Comparison of ENCODE assay signal across 8 mouse cellular contexts in genomic region chr2:32714117-32714986, GRCm38 (mm10). TPM values are rescaled to one million over a fixed set of nuclear protein-coding genes. Genes with fewer than 3 reads are reported as not detected.
DNase-seq lines count a peak whose midpoint lies in the region; ATAC-seq and TF ChIP-seq lines count a peak whose summit lies in the region.

No protein-coding gene starts in this region.

- 28% methylated on average over 11 of the region's 11 CpGs for WGBS in spleen, adult 2 months
- WGBS in olfactory bulb, adult 2 months, result 65% methylated on average over 11 of the region's 11 CpGs

- DNase-seq in cerebellum, adult 8-10 months, result peak; percentile 39
- no peak for DNase-seq in cerebellum, postnatal 25 days
- peak in 1 of 2 experiments; percentile 32 for DNase-seq in spleen, adult 2 months (ENCODE audit: low read depth in 1 of 2, low spot score in 2 of 2)
- no peak for DNase-seq in spleen, postnatal 14 days (ENCODE audit: low spot score in 2 of 2)
- no peak for DNase-seq in adrenal gland, postnatal 36 days
- no peak for DNase-seq in right cerebral cortex, adult 18-20 months

- peaks cover 43% of the 10 kb centered on the region; the same call in 1 of the 2 replicates for H3K4me1 ChIP-seq in spleen, adult 2 months (ENCODE audit: control insufficient read depth, insufficient read depth, insufficient read length)
- peaks cover 20% of the 10 kb centered on the region for H3K4me1 ChIP-seq in olfactory bulb, adult 2 months (ENCODE audit: control insufficient read depth, insufficient read depth, low read length)

- H3K27ac ChIP-seq in spleen, adult 2 months (ENCODE audit: insufficient read depth, low read length), result peak overlapping the region; percentile 97
- peak overlapping the region; percentile 97 for H3K27ac ChIP-seq in olfactory bulb, adult 2 months (ENCODE audit: insufficient read depth, low read depth, low read length)

- H3K4me3 ChIP-seq in spleen, adult 2 months (ENCODE audit: extremely low read depth, insufficient read depth, insufficient read length), result no peak overlapping the region
- H3K4me3 ChIP-seq in olfactory bulb, adult 2 months (ENCODE audit: insufficient read depth, low read depth, low read length), result no peak overlapping the region

- H3K27me3 ChIP-seq in spleen, adult 2 months (ENCODE audit: control insufficient read depth, insufficient read depth, low read length), result no peaks in the 10 kb centered on the region

- 0 out of 2 replicates have a peak, but pooled peaks have one; percentile 1 for TF ChIP-seq POLR2A in spleen, adult 2 months (IDR thresholded peaks at IDR 0.05; ENCODE audit: low read depth, low read length)
- no peak for TF ChIP-seq POLR2A in olfactory bulb, adult 2 months (IDR thresholded peaks at IDR 0.05; ENCODE audit: insufficient read depth, low read depth, low read length)

- TF ChIP-seq CTCF in spleen, adult 2 months (IDR thresholded peaks at IDR 0.05; ENCODE audit: extremely low read depth, insufficient read depth, insufficient read length, insufficient replicate concordance), result no peak
- no peak for TF ChIP-seq CTCF in olfactory bulb, adult 2 months (IDR thresholded peaks at IDR 0.05; ENCODE audit: insufficient read depth, low read depth, low read length)

- peaks cover 8% of the 10 kb centered on the region for H3K36me3 ChIP-seq in spleen, adult 2 months (ENCODE audit: control insufficient read depth, insufficient read depth, low read length)

- peak; percentile 30 for ATAC-seq in inflammation-experienced regulatory T-cells, adult 6 months

RNA-seq across cellular contexts. Expression of gene Cdk9, which starts 1.5 kb away (rescaled TPM):
- 125 and 154 TPM in 2 replicates for polyA plus RNA-seq in spleen, adult 2 months (2012; rRNA removed)
- 10 to 100 TPM; 21.2 to 31.2 (median 30.4) TPM for polyA plus RNA-seq in inflammation-experienced regulatory T-cells, adult 6 months (2017; shearing (Covaris generic))
- 509 TPM in 1 of 2 replicates, not detected in the other for polyA plus RNA-seq in olfactory bulb, adult 2 months (2012; ENCODE audit: insufficient read depth, insufficient read length, low replicate concordance, missing spikeins)
- 10 to 100 TPM; 74.7 to 76.3 TPM for total RNA-seq in adrenal gland, postnatal 36 days (2021)

RNA-seq across cellular contexts. Expression of gene Sh2d3c, which starts 6.5 kb away (rescaled TPM):
- 136 and 175 TPM in 2 replicates for polyA plus RNA-seq in spleen, adult 2 months (2012; rRNA removed)
- polyA plus RNA-seq in inflammation-experienced regulatory T-cells, adult 6 months (2017; shearing (Covaris generic)), result 10 to 100 TPM; 56.2 to 83.0 (median 61.4) TPM
- not detected in 2 replicates for polyA plus RNA-seq in olfactory bulb, adult 2 months (2012; ENCODE audit: insufficient read depth, insufficient read length, low replicate concordance, missing spikeins)
- total RNA-seq in adrenal gland, postnatal 36 days (2021), result 10 to 100 TPM; 13.0 to 18.9 TPM

RNA-seq across cellular contexts. Expression of gene Fpgs, which starts 10.4 kb away (rescaled TPM):
- polyA plus RNA-seq in spleen, adult 2 months (2012; rRNA removed), result 34.5 and 49.5 TPM in 2 replicates
- polyA plus RNA-seq in inflammation-experienced regulatory T-cells, adult 6 months (2017; shearing (Covaris generic)), result 1 to 10 TPM; 3.2 to 7.2 (median 5.8) TPM
- not detected in 2 replicates for polyA plus RNA-seq in olfactory bulb, adult 2 months (2012; ENCODE audit: insufficient read depth, insufficient read length, low replicate concordance, missing spikeins)
- total RNA-seq in adrenal gland, postnatal 36 days (2021), result 10 to 100 TPM; 12.8 to 14.9 TPM

RNA-seq across cellular contexts. Expression of gene 6330409D20Rik, which starts 26.5 kb away (rescaled TPM):
- polyA plus RNA-seq in spleen, adult 2 months (2012; rRNA removed), result 0.28 TPM in 1 of 2 replicates, not detected in the other
- polyA plus RNA-seq in inflammation-experienced regulatory T-cells, adult 6 months (2017; shearing (Covaris generic)), result 1 to 10 TPM in 2 of 3 experiments, not detected in 1; 1.2 to 1.3 TPM
- polyA plus RNA-seq in olfactory bulb, adult 2 months (2012; ENCODE audit: insufficient read depth, insufficient read length, low replicate concordance, missing spikeins), result not detected in 2 replicates
- total RNA-seq in adrenal gland, postnatal 36 days (2021), result not detected

RNA-seq across cellular contexts. Expression of gene Tor2a, which starts 42.7 kb away (rescaled TPM):
- polyA plus RNA-seq in spleen, adult 2 months (2012; rRNA removed), result 46.5 and 81.1 TPM in 2 replicates
- 10 to 100 TPM; 56.4 to 69.0 (median 67.4) TPM for polyA plus RNA-seq in inflammation-experienced regulatory T-cells, adult 6 months (2017; shearing (Covaris generic))
- polyA plus RNA-seq in olfactory bulb, adult 2 months (2012; ENCODE audit: insufficient read depth, insufficient read length, low replicate concordance, missing spikeins), result not detected in 2 replicates
- total RNA-seq in adrenal gland, postnatal 36 days (2021), result 10 to 100 TPM; 26.7 to 32.5 TPM
